Mouse (Mus musculus) kidney, embryonic 16.5 days (tissue): ENCODE results near the gene Brd3. TPM values are rescaled to one million over a fixed set of nuclear protein-coding genes. Genes with fewer than 3 reads are reported as not detected.

Experiments used
- ATAC-seq: fragments of 200-750 bp; cut with Nextera tagmentation; 2 replicates; pipeline ENCODE4 v1.8.0; 2017; ENCODE audit warnings: moderate TSS enrichment; ENCODE audit not compliant: low FRiP score, low TSS enrichment
- H3K27ac ChIP-seq: fragments of 300-500 bp; sonication (generic); 2 replicates; pipeline ENCODE4 v1.5.1; 2014; ENCODE audit warnings: low read length
- H3K27me3 ChIP-seq: fragments of 300-500 bp; sonication (generic); 2 replicates; pipeline ENCODE4 v1.6.1; 2014; ENCODE audit warnings: low read length, control low read depth, mixed read lengths; ENCODE audit not compliant: insufficient read depth
- H3K36me3 ChIP-seq: fragments of 300-500 bp; sonication (generic); 2 replicates; pipeline ENCODE4 v1.6.1; 2014; ENCODE audit warnings: low read length, control low read depth, mixed read lengths; ENCODE audit not compliant: insufficient read depth
- H3K4me1 ChIP-seq: fragments of 300-500 bp; sonication (generic); 2 replicates; pipeline ENCODE4 v1.6.1; 2014; ENCODE audit warnings: low read length, control low read depth, mixed read lengths; ENCODE audit not compliant: insufficient read depth
- H3K4me2 ChIP-seq: fragments of 300-500 bp; sonication (generic); replicated peaks from 2 replicates; pipeline ENCODE4 v1.6.1; 2014; ENCODE audit warnings: low read depth, low read length
- H3K4me3 ChIP-seq: fragments of 300-500 bp; sonication (generic); 2 replicates; pipeline ENCODE4 v1.5.1; 2014; ENCODE audit warnings: mild to moderate bottlenecking, low read length
- H3K9ac ChIP-seq: fragments of 300-500 bp; sonication (generic); replicated peaks from 2 replicates; pipeline ENCODE4 v1.6.1; 2014; ENCODE audit warnings: low read length
- H3K9me3 ChIP-seq: fragments of 300-500 bp; sonication (generic); 2 replicates; pipeline ENCODE4 v1.6.1; 2016; ENCODE audit warnings: low read length, control low read depth
- WGBS: fragments of 180-500 bp; shearing (Covaris S2); extraction: QIAGEN DNeasy Blood & Tissue Kit; methylation state at CpG from one replicate; pipeline ENCODE4 v1.1.7; 2014; 5-methylcytosine and 5-hydroxymethylcytosine counted together
- polyA plus RNA-seq: library from polyadenylated mRNA; unstranded; fragments of >200 nt; fragmentation: Nextera tagmentation; extraction: Ambion mirVana; gene quantifications from 2 replicates; pipeline ENCODE4 v1.2.1, GENCODE M21; 2015

Gene Brd3
- polyA plus RNA-seq, 1 experiment from 2014 or later, result 103 TPM

DNA sequence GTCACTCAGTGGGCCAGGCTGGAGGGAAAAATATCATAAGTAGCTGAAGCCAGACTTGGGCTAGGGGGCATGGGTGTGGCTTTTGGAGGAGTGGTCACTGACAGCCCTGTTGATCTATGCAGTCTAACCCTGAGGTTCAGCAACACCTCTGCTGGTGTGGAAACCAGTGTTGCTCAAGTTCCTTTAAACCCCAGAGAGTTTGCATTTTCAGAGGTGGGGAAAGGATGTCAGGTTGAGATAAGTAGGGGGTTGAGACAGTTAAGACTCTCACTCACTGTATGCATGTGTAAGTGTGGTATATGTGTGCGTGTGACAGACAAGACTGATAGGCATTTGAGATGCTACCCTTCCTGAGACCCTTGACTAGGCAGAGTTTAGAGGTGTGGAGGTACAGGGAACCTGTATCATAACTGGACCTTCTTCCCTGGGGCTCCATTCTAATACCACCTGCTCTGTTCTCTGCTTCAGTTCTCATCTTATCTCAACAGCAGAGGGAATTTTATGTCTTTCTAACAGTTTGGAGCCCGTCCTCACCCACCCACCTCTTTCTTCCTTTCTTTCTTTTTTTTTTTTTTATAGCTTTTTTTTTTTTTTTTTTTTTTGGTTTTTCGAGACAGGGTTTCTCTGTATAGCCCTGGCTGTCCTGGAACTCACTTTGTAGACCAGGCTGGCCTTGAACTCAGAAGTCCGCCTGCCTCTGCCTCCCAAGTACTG lies 20.0 kb downstream of the Brd3 start:
- no peaks in the 10 kb centered on the region for H3K4me1 ChIP-seq
- no peak overlapping the region for H3K4me2 ChIP-seq
- H3K9me3 ChIP-seq, result no peaks in the 10 kb centered on the region
- H3K27ac ChIP-seq, result no peak overlapping the region
- H3K27me3 ChIP-seq, result no peaks in the 10 kb centered on the region
- H3K4me3 ChIP-seq, result no peak overlapping the region
- no peak for ATAC-seq
- H3K36me3 ChIP-seq, result no peaks in the 10 kb centered on the region
- no peak overlapping the region for H3K9ac ChIP-seq
- WGBS, result 79% methylated on average over 3 of the region's 4 CpGs

DNA sequence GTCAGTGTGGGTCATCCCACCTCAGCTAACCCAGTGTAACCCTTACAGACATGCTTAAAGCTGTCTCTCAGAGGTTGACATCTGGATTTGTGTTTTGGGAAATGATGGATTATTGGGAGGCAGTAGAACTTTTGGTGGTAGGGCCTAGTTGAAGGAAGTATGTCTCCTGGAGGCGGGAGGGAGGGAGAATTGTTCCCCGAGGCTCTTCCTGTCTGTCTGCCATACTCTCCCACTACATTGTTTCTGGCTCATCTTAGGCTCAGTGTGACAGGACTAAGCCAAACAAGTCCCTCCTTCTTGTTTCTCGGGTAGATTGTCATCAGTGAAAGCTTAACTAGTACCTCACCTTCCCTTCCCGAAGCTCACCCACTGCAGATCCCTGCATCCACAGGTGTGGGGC lies 20.7 kb downstream of the Brd3 start:
- Histone ChIP-seq H3K36me3 (no peaks in the 10 kb centered on the region), H3K4me2 (no peak overlapping the region), H3K27ac (no peak overlapping the region), H3K9ac (no peak overlapping the region), H3K4me1 (no peaks in the 10 kb centered on the region), H3K9me3 (no peaks in the 10 kb centered on the region), H3K27me3 (no peaks in the 10 kb centered on the region), H3K4me3 (no peak overlapping the region)
- WGBS, result 73% methylated on average over 4 of the region's 4 CpGs
- no peak for ATAC-seq

DNA sequence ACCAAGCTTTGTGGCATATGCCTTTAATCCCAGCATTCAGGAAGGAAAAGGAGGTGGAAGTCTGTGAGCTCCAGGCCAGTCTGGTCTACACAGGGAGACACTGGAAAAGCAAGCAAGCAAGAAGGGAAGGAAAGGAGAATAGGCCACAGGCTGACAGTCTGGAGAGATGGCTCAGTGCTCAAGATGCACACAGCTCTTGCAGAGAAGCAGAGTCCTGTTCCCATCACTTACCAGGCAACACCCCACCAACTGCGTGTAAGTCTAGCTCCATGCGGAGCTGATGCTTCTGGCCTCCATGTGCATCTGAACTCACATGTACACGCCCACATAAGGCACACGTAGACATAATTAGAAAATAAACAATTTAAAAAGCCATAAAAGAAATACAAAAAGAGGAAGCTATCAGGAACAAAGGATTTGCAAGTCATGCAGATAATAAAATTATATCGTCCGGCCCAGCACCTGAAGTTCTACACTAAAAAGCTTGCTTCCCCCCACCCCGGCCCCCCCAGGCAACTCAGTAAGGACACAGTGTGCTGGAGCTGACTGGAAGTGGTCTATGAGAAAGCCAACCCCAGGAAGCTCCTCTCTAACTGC lies 25.1 kb downstream of the Brd3 start:
- 80% methylated on average over 7 of the region's 7 CpGs for WGBS
- no peak for ATAC-seq
- H3K36me3 ChIP-seq, result no peaks in the 10 kb centered on the region
- no peaks in the 10 kb centered on the region for H3K27me3 ChIP-seq
- H3K27ac ChIP-seq, result no peak overlapping the region
- H3K4me1 ChIP-seq, result no peaks in the 10 kb centered on the region
- no peaks in the 10 kb centered on the region for H3K9me3 ChIP-seq
- no peak overlapping the region for H3K4me2 ChIP-seq
- no peak overlapping the region for H3K9ac ChIP-seq
- H3K4me3 ChIP-seq, result no peak overlapping the region

DNA sequence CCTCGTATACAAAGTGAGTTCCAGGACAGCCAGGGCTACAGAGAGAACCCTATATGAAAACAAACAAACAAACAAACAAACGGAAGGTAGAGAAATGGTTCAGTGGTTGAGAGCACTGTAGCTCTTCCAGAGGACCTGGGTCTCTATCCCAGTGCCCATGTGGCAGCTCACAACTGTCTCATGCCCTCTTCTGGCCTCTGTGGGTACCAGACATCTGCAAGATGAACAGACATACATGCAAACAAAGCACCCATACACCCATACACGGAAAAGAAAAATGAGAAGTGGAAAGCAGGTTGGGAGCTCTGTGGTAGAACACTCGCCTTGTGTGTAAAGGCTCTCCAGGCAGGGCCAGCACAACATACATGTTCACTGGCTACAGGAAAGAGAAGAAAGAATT lies 27.1 kb downstream of the Brd3 start:
- no peak for ATAC-seq
- Histone ChIP-seq H3K27me3 (no peaks in the 10 kb centered on the region), H3K4me1 (peaks cover 7% of the 10 kb centered on the region; the same call in 1 of the 2 replicates), H3K9me3 (no peaks in the 10 kb centered on the region), H3K36me3 (no peaks in the 10 kb centered on the region), H3K4me3 (no peak overlapping the region), H3K27ac (no peak overlapping the region), H3K9ac (no peak overlapping the region), H3K4me2 (no peak overlapping the region)
- WGBS, result 79% methylated on average over 4 of the region's 4 CpGs

DNA sequence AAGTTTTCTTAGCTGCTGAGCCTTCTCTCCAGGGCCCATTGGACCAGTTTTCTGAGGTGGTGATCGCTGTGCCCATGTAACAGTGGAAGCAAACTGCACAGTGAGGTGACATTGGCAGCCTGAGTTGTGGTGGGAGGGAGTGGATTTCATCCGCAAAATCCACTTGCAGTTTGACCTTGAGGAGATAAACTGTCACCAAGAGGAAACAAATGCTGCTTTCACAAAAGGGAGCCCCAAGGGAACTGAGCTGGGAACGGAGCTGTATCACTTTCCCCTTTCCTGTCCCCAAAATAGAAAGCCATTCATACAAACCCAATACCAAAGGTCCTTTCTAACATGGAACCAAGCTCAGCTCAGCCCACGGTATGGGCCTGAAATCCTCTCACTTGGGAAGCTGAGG lies 27.6 kb downstream of the Brd3 start:
- H3K27me3 ChIP-seq, result no peaks in the 10 kb centered on the region
- no peak overlapping the region for H3K4me2 ChIP-seq
- H3K9ac ChIP-seq, result no peak overlapping the region
- H3K27ac ChIP-seq, result no peak overlapping the region
- no peak for ATAC-seq
- no peaks in the 10 kb centered on the region for H3K9me3 ChIP-seq
- peaks cover 7% of the 10 kb centered on the region; the same call in 1 of the 2 replicates for H3K4me1 ChIP-seq
- H3K4me3 ChIP-seq, result no peak overlapping the region
- 61% methylated on average over 4 of the region's 4 CpGs for WGBS
- no peaks in the 10 kb centered on the region for H3K36me3 ChIP-seq

DNA sequence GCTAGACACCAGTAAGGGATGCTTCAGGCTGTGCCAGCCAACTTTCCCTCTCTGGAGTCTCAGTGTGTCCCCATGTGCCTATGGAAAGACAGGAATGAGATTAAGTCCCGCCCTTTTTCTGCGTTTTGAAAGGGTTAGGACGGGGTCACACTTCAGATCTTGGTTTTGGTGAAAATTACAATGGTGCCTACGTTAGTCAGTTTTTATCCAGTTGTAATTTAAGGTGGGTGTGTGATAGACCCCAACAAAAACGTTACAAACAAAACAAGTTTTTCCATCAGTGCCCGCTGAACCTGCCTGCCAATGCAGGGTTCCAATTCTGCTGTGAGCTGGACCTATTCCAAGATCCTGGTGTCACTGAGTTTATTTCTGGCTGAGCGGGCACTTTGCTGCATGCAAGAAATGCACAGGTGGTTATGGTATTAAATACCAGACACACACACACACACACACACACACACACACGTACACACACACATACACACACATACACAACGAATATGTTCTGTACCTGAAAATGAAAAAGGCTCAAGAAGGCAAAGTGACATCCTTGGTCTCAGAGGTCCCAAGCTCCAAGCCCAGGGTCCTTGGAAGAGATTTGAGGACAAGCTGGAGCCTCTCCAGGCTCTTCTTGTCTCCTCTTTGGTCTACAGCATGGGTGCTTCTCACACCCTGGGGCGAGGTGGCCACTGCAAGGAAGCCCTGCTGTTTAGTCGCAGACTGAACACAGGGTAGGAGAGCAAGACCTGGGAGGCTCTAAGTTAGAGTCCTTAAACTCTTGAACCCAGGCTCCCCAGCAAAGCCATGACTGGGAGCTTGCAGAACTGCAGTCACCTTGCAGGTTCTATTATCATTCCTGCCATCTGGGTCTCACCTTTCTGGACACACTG lies 30.9 kb downstream of the Brd3 start:
- H3K36me3 ChIP-seq, result no peaks in the 10 kb centered on the region
- WGBS, result 31% methylated on average over 11 of the region's 11 CpGs
- H3K4me3 ChIP-seq, result peak overlapping the region; percentile 87
- H3K9me3 ChIP-seq, result no peaks in the 10 kb centered on the region
- H3K27ac ChIP-seq, result peak overlapping the region; percentile 94
- H3K27me3 ChIP-seq, result no peaks in the 10 kb centered on the region
- ATAC-seq, result no peak
- H3K4me2 ChIP-seq, result peak overlapping the region; percentile 84
- H3K4me1 ChIP-seq, result peaks cover 36% of the 10 kb centered on the region
- H3K9ac ChIP-seq, result peak overlapping the region; percentile 97

DNA sequence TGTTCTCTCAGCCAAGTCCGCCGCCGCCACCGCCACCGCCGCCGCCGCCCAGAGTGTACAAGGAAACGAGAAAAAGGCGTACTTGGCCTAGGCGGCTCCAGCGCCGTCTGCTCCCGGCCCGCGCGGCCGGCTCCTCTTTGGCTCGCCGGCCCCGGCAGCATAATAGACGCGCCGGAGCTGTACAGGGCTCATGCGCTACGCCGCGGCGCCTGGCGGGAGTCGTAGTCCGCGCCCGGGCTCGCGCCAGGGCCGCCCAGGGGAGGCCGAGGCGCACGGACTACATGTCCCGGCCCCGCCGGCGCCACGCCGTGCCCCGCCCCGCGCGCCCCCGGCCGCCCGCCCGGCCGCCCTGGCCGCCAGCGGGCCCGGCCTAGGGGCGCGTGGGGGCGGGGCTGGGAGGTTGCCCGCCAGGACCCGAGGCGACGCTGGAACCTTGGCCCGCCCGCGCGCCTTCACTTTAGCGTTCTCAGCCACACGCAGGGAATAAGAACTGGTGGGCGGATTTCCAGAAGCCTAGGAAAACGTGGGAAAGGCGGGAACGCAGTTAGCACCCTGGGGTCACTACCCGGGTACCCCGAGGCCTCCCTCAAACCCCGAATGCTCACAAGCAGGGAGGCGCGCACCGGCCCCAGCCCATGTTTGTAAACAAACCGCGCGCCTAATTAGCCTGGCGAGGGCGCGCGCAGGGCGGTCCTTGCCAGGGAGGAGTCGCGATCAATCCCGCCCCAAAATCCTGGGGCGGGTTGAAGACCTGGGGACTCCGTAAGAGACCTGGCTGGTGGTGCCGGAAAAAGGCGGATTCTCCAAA lies 31.8 kb downstream of the Brd3 start:
- no peaks in the 10 kb centered on the region for H3K36me3 ChIP-seq
- peak overlapping the region; percentile 87 for H3K4me3 ChIP-seq
- H3K4me2 ChIP-seq, result peak overlapping the region; percentile 84
- peak; percentile 99 for ATAC-seq
- WGBS, result under 1% methylated on average over 87 of the region's 96 CpGs
- H3K9ac ChIP-seq, result peak overlapping the region; percentile 97
- H3K27me3 ChIP-seq, result no peaks in the 10 kb centered on the region
- peaks cover 44% of the 10 kb centered on the region for H3K4me1 ChIP-seq
- no peaks in the 10 kb centered on the region for H3K9me3 ChIP-seq
- H3K27ac ChIP-seq, result peak overlapping the region; percentile 97

DNA sequence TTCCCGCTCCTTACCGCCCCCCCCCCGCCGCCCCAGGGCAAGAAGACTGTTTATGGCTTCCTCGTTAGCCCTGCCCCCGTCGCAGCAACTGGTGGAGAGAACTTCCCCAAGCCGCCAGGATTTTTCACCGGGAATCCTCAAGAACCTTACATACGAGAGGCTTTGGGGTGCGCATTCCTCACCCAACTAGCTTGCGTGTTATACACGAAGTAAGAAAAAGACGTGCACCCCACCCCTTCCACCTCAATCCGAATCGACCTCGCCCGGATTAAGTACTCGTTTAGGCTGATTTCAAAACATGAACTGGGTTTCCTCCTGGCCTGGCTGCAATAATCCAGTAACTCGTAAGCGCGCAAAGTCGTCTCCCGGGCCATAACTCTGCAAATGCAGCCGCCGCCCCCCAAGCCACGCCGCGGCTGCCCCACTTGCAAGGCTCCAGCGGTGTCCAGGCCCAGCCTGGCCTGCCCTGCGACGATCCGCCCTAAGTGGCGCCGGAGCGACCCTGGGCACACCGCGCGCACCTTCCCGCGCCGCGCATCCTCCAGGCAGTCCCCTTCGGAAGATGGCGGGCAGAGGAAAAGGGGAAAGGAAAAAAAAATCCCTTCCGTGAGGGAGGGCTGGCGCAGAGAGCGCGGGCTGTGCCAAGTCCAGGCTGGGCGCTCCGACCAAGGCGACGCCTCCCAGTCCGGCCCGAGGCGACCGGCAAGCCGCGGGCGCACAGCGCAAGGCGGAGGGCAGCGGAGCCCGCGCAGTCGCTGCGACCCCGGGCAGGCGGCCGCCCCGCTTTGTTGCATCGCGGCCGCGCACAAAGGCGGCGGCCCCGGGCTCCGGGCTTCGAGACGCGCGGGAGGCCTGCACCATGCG lies 32.6 kb downstream of the Brd3 start:
- WGBS, result under 1% methylated on average over 80 of the region's 84 CpGs
- Histone ChIP-seq H3K36me3 (no peaks in the 10 kb centered on the region), H3K9me3 (no peaks in the 10 kb centered on the region), H3K4me2 (peak overlapping the region; percentile 84), H3K9ac (peak overlapping the region; percentile 97), H3K4me3 (peak overlapping the region; percentile 87), H3K27ac (peak overlapping the region; percentile 97), H3K27me3 (no peaks in the 10 kb centered on the region), H3K4me1 (peaks cover 52% of the 10 kb centered on the region)
- ATAC-seq, result peak; percentile 24

DNA sequence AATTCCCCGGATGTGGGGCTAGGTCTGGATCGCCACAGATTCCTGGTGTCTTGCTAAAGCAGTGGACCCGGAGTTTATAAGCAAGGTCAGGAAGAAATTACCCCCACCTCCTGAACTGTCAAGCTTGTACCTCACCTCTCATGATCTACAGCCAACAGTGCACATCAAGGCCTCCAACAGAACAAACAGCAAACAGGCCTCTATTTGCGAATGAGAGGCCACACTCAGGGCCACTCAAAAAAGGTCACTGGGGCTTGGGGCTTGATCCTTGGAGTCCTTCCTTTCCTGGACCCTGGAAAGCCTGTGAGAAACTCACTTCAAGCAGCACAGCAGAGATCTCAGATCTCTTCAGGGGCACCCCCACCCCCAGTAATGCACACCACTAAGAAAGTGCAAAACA lies 33.6 kb downstream of the Brd3 start:
- no peaks in the 10 kb centered on the region for H3K36me3 ChIP-seq
- peaks cover 57% of the 10 kb centered on the region for H3K4me1 ChIP-seq
- H3K4me2 ChIP-seq, result peak overlapping the region; percentile 84
- H3K9ac ChIP-seq, result peak overlapping the region; percentile 97
- no peaks in the 10 kb centered on the region for H3K27me3 ChIP-seq
- H3K4me3 ChIP-seq, result peak overlapping the region; percentile 87
- 7% methylated on average over 4 of the region's 4 CpGs for WGBS
- no peak overlapping the region for H3K27ac ChIP-seq
- ATAC-seq, result no peak
- no peaks in the 10 kb centered on the region for H3K9me3 ChIP-seq
